Mouse (Mus musculus) embryo, embryonic 10.5 days (tissue): ENCODE data around the gene Drg1.
A peak's percentile ranks its signal among the peaks of the same experiment; 100 is the strongest.

Source experiments
- DNase-seq: peaks from one replicate; pipeline ENCODE4 v3.0.0-alpha.2; 2015; ENCODE audit warnings: low spot score

Drg1 gene

GRCm38 (mm10) chr11:3289803-3290639 is 23.8 kb upstream of the Drg1 start:
- DNase-seq: peak; percentile 94

DNA sequence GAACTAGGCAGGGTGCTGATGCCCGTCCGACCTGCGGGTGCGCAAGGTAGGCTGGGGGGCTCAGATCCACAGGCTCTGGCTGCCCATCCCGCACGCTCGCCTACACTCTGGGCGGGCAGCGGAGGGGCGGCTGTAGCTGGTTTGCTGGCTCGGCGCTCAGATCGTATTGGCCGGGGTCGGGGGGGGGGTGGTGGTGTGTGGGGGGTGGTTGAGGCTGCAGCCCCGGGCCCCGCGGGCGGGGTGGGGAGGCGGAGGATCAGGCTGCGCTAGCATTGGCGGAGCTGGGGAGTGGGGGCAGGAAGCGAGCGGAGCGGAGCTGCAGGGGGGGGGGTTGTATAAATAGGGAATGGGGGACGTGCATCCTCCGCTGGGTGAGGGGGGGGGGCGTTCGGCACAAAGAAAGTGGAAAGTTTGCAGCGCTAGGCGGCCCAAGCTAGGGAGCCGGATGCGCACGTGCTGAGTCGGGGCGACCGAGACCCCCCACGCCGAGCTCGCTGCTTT is 23.1 kb upstream of the Drg1 start:
- DNase-seq: peak; percentile 93

DNA sequence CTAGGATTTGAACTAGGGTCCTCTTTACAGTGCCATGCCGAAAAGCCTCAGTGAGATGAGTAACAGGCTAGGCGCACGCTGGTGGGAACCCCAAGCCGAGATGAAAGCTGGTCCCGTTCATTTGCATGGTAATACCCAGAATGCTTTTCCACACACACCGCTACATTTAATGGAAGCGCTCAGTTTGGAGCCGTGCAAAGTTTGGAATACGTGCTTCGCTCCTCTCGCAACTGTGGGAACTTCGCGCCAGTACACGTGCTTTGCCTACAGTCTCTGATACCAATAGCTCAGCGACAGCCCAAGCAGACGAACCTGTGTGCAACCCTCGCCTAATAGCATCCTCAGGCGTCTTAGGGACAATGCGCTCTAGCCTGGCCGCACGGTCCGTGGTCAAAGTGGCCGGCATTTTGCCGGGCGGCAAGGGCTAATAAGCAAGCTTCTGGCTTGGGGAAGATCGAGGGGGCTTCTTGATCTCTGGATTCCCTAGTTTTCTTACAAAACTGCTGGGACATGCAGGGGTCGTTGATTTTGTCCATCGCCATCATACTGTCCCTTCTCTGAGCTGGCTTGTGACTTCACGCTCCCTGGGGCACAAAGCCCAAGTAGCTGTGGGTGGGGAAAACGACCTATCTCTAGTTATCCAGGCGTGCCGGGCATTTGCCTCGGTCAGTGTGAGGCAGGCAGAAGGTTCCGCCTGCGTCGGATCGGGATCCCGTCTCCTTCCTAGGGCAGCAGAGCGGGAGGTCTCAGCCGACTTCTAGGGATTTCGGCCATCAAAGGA is 22.5 kb upstream of the Drg1 start, which contains the start of gene Patz1:
Gene Patz1, plus strand, starts transcription at position 354 of the 781 bp plus-strand sequence.
- DNase-seq: peak; percentile 86

- DNase-seq: no peak
Observed at GRCm38 (mm10) chr11:3287921-3288320, 21.7 kb upstream of the Drg1 start.

DNA sequence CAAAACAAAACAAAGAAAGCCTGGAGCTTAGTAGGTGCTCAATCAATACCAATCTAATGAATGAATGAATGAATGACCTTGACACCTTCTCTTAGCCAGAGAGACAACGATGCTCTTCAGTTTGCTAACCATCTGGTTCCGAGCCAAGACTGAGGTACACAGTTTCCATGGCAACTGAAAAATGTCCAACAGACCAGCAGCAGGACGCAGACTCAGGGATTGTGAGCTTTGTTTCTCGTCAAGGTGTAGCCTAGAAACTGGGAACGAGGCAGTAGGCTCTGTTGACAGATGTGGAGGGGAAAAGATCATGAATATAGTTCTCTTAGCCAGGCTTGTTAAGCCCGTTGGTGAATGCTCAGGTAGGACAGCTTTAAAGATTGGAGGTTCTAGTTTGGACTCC is 20.9 kb upstream of the Drg1 start:
- peak; percentile 38 for DNase-seq

- no peak for DNase-seq
Observed at GRCm38 (mm10) chr11:3285940-3286339, 19.7 kb upstream of the Drg1 start.

DNA sequence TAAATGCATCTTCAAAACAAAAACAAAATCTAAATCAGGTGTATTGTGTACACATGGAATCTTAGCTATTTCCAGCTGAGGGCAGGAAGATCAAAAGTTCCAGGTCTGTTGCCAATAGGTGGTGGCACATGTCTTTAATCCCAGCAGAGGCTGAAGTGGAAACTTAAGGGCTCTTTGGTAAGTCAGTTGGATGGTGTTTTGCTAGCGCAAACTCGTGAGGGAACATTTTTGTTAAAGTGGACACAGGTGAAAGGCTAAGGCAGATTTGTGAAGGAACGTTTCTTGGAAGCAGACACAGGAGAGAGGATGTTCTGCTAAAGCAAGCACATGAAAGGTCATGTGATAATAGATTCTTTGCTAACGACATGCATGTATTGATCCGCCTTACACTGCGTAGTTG is 17.4 kb upstream of the Drg1 start:
- DNase-seq: no peak

DNA sequence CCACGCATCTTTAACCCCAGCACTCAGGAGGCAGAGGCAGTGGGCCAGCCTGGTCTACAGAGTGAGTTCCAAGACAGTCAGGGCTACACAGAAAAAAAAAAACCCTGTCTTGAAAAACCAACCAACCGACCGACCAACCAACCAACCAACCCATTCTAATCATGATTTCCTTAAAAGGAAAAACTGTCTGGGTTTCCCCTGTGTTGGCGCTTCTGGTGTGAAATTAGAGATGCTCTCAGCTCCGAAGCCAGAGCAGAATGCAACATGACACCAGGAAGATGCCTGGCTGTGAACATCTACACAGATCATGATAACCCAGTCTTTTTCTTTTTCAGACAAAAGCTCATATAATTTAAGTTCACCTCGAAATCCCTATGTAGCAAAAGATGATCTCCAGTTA is 16.7 kb upstream of the Drg1 start:
- no peak for DNase-seq

DNA sequence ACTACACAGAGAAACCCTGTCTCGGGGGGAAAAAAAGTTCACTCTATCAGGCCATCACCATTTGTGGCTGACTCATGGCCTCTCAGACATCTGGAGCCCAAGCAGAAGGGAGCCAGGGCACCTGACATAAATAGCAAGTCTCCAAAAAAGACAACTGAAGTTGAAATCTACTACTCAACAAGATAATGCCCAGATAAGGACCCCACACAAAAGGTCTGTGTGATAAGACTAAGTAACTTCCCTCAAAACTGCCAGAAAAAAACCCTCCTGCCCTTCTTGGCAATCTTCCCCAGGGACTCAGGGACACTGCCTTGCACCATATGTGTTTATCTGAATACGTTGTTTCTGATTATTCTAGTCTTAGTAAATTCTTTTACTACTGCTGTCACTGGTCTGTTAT is 13.5 kb upstream of the Drg1 start:
- no peak for DNase-seq

GRCm38 (mm10) chr11:3278351-3278750 is 12.1 kb upstream of the Drg1 start:
- DNase-seq: no peak

DNA sequence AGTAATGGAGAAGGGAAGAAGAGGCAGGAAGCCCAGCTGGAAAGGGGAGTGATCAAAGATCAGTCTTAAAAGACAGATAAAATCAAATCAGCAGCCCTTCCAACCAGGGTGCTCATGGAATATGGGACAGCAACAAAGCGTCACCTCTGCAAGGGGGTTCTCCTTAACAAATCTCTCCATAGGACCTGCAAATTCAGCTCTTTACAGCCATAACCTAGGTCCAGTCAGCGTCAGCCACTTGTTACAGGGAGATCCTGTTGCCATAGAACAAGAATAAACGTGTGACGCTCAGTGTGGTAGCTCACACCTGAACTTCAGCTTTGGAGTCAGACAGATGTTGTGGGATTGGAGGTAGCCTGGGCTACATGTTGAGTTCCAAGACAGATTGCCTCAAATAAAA is 3.0 kb upstream of the Drg1 start:
- DNase-seq: no peak

DNA sequence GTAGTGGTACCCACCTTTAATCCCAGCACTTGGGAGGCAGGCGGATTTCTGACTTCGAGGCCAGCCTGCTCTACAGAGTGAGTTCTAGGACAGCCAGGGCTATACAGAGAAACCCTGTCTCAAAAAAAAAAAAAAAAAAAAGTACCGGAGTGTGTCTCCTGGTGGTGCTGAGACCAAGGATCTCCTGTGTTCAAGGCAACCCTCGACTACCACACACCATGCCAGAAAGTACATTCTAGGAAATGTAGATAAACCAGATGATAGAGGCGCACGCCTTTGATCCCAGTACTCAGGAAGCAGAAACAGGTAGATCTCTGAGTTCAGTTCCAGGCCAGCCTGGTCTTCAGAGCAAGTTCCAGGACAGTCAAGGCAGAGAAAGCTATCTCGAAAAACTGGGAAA is 918 bp upstream of the Drg1 start:
- peak; percentile 24 for DNase-seq

- DNase-seq: peak; percentile 80
Observed at GRCm38 (mm10) chr11:3265291-3266078, 730 bp downstream of the Drg1 start.

DNA sequence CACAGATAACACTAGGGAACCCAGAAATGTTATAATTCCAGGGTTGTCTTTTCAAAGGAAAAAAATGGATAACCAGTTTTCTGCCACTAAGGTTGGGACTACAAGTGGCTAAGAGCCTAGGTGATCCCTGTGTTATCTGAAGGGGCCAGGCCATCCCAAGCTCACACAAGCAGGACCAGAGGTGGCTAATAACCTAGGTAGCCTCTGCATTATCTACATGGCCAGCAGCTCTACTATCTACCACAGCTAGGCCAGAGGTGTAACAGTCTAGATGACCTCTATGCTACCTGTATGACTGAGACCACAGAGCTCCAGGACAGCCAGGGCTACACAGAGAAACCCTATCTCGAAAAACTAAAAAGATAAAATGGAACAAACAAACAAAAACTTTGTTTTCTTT is 6.7 kb downstream of the Drg1 start:
- no peak for DNase-seq

GRCm38 (mm10) chr11:3247387-3247786 is 18.8 kb downstream of the Drg1 start:
- no peak for DNase-seq

DNA sequence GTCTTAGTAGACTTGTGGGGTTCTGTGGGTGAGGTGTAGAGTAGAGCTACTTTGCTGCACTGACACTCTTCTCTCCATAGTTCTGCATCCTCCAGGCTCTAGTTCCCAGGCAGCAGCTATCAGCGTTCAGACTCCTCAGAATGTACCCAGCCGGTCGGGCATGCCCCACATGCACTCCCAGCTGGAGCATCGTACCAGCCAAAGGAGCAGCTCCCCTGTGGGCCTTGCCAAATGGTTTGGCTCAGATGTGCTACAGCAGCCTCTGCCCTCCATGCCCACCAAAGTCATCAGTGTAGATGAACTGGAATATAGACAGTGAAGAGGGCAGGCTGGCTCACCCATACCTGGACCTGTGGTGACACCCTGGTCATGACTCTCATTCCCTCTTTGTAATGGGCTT is 22.4 kb downstream of the Drg1 start:
- no peak for DNase-seq

DNA sequence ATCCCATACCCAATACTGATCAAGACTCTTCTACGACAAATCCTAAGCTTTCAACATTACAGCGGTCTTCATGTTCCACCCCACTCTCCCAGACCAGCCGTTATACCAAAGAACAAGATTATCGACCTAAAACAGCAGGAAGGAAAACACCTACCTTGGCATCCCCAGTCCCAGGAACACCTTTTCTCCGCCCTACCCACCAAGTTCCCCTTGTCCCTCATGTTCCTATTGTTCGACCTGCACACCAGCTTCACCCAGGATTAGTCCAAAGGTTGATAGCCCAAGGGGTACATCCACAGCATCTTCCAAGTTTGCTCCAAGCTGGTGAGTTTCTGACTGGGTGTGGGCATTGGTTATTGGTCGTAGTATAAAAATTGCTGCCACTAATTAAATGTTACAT is 23.8 kb downstream of the Drg1 start:
- DNase-seq: no peak

DNA sequence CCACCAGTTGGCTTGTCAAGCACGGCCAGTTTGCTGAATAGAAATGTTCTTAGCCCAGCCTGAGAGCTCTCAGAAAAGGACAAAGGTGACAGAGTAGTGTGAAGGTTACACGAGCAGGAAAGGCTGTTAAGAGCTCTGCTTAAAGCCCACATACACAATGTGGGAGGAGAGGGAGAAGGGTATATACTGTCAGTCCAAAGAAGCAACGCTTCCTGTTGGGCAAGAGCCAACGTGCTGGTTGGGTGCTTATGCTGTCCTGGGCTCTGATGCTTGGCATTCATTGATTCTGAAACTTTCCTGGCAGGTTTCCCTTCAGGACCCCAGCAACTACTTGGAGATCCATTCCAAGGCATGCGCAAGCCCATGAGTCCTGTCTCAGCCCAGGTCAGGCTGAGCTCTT is 30.9 kb downstream of the Drg1 start:
- DNase-seq: no peak

DNA sequence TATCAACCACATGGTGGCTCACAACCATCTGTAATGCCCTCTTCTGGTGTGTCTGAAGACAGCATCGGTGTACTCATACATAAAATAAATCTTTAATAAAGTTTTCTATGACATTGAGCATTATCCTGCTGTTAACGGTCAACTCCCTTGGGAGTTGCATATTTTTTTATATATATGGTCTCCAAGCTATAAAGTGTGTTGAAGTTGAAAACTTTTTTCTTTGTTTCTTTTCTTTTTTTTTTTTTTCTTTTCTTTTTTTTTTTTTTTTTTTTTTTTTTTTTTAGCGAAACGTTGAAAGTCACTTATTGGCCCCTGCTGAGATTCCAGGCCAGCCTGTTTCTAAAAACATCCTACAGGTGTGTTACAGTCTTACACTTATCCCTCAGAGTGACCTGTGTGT is 32.5 kb downstream of the Drg1 start:
- DNase-seq: no peak

GRCm38 (mm10) chr11:3232248-3232647 is 34.0 kb downstream of the Drg1 start:
- DNase-seq: no peak

DNA sequence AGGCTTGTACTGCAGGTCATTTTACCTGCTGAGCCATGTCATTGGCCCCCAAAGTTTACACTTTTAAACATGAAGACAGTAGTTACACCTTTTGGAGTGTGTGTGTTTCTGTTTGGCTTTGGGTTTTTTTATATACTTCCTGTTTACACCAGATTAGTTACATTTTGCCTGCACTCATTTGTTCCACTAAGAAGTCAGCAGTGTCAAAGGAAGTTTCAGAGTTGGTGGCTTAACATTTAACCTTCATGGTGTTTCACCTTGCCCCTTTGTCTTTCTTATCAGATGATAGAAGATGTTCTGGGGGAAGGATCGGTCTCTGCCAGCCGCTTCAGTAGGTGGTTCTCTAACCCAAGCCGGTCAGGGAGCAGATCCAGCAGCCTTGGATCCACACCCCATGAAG is 39.1 kb downstream of the Drg1 start:
- DNase-seq: no peak

DNA sequence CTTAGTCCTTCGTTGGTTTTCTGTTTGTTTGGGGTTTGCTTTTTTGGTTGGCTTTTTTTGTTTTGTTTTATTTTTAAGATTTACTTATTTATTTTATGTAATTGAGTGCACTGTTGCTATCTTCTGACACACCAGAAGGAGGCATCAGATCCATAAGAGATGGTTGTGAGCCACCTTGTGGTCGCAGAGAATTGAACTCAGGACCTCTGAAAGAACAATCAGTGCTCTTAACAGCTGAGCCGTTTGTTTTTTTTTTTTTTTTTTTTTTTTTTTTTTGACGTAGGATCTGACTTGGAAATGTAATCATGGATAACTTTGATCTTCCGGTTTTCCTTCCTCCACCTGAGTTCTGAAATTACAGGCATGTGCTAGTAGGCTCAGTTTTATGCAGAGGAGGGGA is 43.1 kb downstream of the Drg1 start:
- DNase-seq: no peak
